Mouse (Mus musculus) ovary, postnatal 10 days (tissue): ENCODE results near the gene Olfr646.

Source experiments
- DNase-seq: peaks from one replicate; pipeline ENCODE4 v3.0.0; 2022; ENCODE audit warnings: low spot score

Olfr646 gene

DNA sequence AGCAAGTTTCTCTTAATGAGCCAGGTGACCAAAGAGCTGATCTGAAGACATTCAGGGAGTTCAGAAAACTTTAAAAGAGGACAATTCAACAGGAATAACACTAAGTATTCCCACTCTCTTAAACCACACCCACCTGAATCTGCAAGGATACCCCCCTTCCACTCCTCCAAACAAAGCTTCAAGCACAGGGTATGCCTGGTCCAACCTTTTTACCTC is at the start of gene Olfr646:
Olfr646 (plus strand) TSS at position 117 of the 216 bp plus-strand sequence.
- DNase-seq = no peak

DNA sequence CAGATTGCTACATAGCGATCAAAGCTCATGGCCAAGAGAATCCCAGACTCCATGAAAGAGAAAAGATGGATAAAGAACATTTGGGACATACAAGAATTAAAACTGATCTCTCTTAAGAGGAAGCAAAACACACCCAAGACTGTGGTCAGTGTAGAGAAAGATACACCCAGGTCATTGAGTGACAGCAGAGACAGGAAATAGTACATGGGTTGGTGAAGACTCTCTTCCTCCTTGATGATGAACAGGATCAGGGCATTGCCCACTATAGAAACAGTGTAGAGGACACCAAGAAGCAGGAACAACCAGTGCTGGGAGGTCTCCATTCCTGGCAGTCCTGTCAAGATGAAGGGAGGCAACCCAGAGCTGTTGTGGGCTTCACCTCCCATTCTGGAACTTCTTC is 45.5 kb upstream of the Olfr646 start:
- DNase-seq = no peak

DNA sequence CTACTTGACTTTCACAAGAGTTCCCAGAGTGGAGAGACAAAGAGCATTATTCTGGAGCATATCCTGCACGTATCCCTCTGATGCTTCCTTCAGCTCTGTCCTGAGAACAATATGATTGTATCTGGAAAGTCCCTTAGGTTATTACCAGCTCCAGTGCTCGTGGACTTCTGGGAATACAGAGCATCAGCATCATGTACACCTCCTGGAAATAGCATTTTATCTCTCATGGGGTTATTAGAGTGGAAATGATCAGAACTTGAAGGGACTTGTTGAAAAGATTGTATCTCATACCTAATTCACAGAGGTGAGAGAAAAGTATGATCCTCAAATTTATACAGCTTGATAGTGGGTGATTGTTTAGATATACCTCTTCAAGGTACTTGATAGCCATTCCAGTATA is 43.3 kb upstream of the Olfr646 start, which contains the start of gene 4930516K23Rik:
4930516K23Rik (minus strand) TSS at position 101 of the 400 bp plus-strand sequence.
- no peak for DNase-seq

DNA sequence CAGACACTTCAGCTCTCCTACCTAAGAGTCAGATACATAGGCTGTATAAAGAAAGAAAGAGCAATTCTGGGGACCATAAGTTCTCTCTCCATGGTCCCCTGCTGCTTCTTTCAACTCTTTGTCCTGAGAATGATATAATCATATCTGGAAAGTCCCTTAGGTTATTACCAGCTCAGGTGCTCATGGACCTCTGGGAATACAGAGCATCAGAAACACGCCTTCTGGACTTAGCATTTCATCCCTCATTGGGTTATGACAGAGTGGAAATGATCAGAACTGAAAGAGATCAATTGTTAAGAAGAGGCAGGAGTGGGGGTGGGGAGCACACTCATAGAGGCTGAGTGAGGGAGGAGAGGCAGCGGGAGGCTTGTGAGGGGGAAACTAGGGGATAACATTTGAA is 32.9 kb upstream of the Olfr646 start, which contains the start of gene Olfr644:
Olfr644 (minus strand) TSS at position 101 of the 400 bp plus-strand sequence.
- no peak for DNase-seq

DNA sequence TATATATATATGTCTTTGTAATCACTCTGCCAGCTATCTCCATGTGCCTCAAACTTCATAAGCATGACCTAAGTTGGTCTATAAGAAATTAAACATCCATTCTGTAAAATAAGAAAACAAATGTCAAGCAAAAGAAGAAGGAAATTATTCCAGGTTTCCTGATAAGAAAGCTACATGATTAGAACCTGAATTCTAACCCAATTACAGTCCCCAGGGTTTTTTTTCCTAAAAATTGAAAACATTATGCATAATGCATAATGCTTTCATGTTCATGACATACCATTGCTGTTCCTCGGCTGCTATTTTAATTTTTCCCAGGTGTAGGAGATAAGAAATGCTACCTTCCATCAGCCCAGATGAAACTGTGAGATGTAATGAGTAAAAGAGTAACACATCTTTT is 19.3 kb upstream of the Olfr646 start, which contains the start of gene Olfr645:
Olfr645 (minus strand) TSS at position 101 of the 400 bp plus-strand sequence.
- DNase-seq = no peak

DNA sequence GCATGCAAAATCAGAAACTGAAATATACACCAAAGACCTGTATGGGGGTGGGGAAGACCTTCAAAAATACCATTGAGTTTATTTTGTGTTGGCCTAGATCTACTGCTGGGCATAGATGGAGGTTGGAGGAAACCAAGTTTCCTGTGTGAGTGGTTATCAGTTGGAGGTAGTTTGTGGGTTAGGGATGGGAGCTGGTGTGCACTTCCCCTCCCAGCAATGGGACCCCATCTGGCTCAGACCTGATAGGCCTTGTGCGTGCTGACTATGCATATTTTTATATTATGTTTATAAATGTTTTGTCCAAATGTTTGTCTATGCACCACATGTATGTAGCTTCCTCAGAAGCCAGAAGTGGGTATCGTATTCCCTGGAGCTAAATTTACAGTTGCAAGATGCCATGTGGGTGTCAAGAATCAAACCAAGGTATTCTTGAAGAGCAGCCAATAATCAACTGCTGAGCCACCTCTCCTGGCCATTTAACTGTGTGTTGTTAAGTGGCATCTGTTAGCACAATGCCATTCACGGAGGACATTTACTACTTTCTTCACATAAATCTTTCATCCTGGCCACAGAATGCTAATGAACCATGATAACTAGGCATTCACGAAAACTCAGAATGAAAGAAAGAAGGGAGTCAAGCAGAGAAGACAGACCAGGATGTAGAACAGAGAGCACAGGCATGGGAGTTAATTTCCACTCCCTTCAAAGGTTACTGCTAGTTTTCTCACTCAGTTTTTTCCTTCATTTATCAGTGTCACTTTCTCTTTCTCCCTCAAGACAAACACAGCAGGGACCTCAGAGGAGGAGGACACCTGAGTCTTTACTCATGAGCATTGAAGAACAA is 538 bp upstream of the Olfr646 start:
- DNase-seq = no peak

DNA sequence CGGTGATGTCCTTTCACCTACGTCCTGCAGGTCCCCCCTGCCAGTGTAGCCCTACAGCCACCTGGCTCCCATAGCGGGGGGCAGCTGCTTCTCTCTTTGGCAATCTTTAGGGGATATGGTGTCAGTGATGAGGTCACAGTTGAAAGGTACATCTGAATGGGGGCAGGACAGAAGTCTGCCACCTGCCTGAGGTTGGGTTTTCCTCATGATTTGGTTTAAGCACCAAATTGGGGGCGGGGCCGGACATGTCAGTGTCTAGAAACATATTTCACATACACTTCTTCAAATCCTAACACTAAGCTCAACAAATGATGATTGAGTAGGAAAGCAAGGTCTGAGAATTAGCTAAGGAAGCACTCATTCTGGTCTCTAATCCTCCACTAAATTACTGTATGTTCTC is 25.1 kb downstream of the Olfr646 start, which contains the start of gene Ubqln5:
Ubqln5 (minus strand) TSS at position 101 of the 400 bp plus-strand sequence.
- no peak for DNase-seq

DNA sequence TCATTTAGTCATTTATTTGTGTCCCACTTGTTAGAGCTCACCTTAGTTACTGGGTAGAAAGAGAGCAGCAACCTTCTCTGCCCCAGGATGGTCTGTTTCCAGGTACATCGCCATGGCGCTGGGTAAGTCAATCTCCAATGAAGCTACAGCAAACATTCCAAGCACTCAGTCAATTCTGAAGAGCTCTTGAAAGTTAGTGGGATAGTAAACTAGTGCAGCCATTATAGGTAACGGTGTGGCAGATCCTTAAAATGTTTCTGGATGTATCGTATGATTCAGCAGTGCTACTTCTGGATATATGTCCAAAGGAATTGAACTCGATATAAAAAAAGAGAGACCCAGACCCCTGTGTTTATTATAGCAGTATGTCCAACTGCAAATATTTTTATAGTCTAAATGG is 32.6 kb downstream of the Olfr646 start, which contains the start of gene Olfr643:
Olfr643 (minus strand) TSS at position 101 of the 400 bp plus-strand sequence.
- no peak for DNase-seq

DNA sequence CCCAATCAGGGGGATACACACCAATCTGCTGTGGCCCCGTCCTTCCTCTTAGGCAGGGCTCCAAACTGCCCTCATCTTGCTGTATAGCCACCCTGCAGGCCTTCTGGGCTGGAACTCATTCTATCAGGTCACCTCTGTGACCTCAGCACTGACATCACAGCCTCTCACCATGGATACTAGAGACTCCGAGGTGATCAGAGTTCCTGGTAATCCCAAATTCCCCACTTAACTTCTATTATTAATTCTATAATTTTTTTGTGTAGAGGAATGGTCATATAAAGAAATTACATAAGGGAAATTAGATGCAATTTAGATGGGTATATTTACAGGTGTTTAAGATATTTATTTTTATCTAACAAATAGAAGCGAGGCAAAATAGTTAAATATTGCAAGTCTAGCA is 38.5 kb downstream of the Olfr646 start, which contains the start of gene Ubqln3:
Ubqln3 (minus strand) TSS at position 101 of the 400 bp plus-strand sequence.
- no peak for DNase-seq

DNA sequence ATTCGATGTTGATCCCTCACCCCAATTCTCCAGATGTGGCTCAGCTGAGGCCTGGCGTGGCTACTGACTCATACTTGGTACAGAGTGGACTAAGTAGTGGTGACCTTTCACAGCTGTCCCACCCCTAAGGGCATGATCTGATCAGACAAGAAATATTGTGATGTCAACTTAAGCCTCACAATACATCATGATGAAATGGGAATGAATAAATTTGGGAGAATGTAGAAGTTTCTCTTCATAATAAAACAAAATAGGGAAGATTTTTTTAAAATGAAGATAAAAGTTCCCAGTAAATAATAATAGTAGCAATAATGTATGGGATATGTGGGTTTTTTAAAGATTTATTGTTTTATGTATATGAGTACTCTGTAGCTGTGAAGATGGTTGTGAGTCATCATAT is 45.8 kb downstream of the Olfr646 start, which contains the start of gene Ubqlnl:
Ubqlnl (minus strand) TSS at position 101 of the 400 bp plus-strand sequence.
- DNase-seq = no peak
